Mouse (Mus musculus) liver, embryonic 16.5 days (tissue): Measurements from ENCODE around the gene Pcgf1. TPM values are rescaled to one million over a fixed set of nuclear protein-coding genes. Genes with fewer than 3 reads are reported as not detected.

Source experiments
- ATAC-seq: fragments of 200-750 bp; cut with Nextera tagmentation; 2 replicates; pipeline ENCODE4 v1.8.0; 2017; ENCODE audit warnings: low read depth, mild to moderate bottlenecking, moderate number of reproducible peaks, moderate library complexity
- H3K27ac ChIP-seq: fragments of 300-500 bp; sonication (generic); 2 replicates; pipeline ENCODE4 v1.5.1; 2014; ENCODE audit warnings: mild to moderate bottlenecking, low read length
- H3K27me3 ChIP-seq: fragments of 300-500 bp; sonication (generic); 2 replicates; pipeline ENCODE4 v1.6.1; 2014; ENCODE audit warnings: low read depth, low read length, mixed read lengths; ENCODE audit not compliant: control insufficient read depth, insufficient read depth
- H3K36me3 ChIP-seq: fragments of 300-500 bp; sonication (generic); 2 replicates; pipeline ENCODE4 v1.6.1; 2014; ENCODE audit warnings: mild to moderate bottlenecking; ENCODE audit not compliant: control insufficient read depth, insufficient read depth
- H3K4me1 ChIP-seq: fragments of 300-500 bp; sonication (generic); 2 replicates; pipeline ENCODE4 v1.6.1; 2014; ENCODE audit warnings: low read depth, low read length, mixed read lengths; ENCODE audit not compliant: control insufficient read depth
- H3K4me2 ChIP-seq: fragments of 300-500 bp; sonication (generic); 2 replicates; pipeline ENCODE4 v1.6.1; 2014; ENCODE audit warnings: low read depth, low read length, mixed read lengths
- H3K4me3 ChIP-seq: fragments of 300-500 bp; sonication (generic); 2 replicates; pipeline ENCODE4 v1.5.1; 2014; ENCODE audit warnings: low read depth, mild to moderate bottlenecking, low read length
- H3K9ac ChIP-seq: fragments of 300-500 bp; sonication (generic); 2 replicates; pipeline ENCODE4 v1.6.1; 2014; ENCODE audit warnings: low read depth, low read length
- H3K9me3 ChIP-seq: fragments of 300-500 bp; sonication (generic); replicated peaks from 2 replicates; pipeline ENCODE4 v1.6.1; 2016; ENCODE audit warnings: low read length; ENCODE audit not compliant: control insufficient read depth
- WGBS: fragments of 180-500 bp; shearing (Covaris S2); extraction: QIAGEN DNeasy Blood & Tissue Kit; methylation state at CpG from one replicate; pipeline ENCODE4 v1.1.7; 2014; ENCODE audit not compliant: insufficient replicate concordance; 5-methylcytosine and 5-hydroxymethylcytosine counted together
- polyA plus RNA-seq: library from polyadenylated mRNA; unstranded; fragments of >200 nt; fragmentation: Nextera tagmentation; extraction: Ambion mirVana; gene quantifications from 2 replicates; pipeline ENCODE4 v1.2.1, GENCODE M21; 2015

Pcgf1 gene
- polyA plus RNA-seq, 1 experiment from 2014 or later, result 15.6 TPM

DNA sequence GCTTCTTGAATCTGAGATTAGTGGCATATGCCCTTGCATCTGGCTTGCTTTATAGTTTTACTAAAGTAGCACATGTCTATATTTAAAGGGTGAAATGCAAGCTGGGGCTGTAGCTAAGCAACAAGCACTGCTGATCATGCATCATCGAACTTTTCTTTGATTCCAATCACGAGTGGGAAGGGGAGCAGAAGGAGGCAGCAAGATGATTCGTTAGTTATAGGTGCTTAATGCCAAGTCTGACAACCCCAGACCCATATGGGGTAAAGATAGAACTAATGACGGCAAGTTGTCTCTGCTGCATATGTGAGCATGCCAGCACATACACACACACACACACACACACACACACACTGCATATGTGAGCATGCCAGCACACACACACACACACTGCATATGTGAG, 26.5 kb downstream of the Pcgf1 start:
- no peak for ATAC-seq
- Histone ChIP-seq H3K27ac (no peak overlapping the region), H3K36me3 (no peaks in the 10 kb centered on the region), H3K9me3 (no peaks in the 10 kb centered on the region), H3K27me3 (no peaks in the 10 kb centered on the region; the same call in 1 of the 2 replicates), H3K9ac (no peak overlapping the region), H3K4me2 (no peak overlapping the region), H3K4me3 (no peak overlapping the region), H3K4me1 (peaks cover 32% of the 10 kb centered on the region)
- 64% methylated on average over 4 of the region's 4 CpGs for WGBS

DNA sequence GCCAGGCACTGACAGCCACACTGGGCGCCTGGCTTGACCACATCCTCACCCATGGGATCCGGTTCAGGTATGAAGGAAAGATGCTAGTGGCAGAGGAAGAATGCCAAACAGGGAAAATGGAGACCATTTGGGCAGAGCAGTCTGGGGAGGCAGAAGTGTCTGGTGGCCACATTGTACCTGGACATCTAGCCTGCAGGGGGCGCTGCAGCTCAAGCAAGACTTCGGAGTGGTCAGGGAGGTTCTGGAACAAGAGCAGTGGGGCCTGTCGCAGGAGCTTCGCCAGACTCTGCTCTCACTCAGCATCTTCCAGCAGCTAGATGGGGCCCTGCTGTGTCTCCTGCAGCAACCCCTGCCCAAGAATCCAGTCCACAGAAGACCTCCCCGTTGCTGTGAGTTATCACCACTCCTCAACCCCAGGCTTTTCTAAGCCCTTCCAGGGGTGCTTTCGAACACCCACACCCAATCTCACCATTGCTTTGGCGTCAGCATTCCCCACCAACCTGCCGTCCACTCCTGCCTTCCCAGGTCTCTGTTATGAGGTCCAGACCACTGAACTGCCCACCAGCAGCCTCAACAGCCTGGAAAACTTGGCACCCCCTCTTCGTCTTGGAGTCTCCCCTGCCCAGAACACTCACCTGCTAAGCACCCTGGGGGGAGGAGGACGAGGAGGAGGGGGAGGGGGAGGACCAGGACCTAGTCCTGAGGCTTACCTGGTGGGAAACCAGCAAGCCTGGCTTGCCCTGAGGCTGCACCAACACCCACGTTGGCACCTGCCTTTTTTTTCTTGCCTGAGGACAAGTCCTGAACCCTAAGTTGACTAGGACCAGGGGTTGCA, 30.1 kb downstream of the Pcgf1 start:
- ATAC-seq, result peak; percentile 28; the same call in 1 of the 2 replicates
- Histone ChIP-seq H3K4me1 (peaks cover 33% of the 10 kb centered on the region), H3K9me3 (no peaks in the 10 kb centered on the region), H3K36me3 (no peaks in the 10 kb centered on the region), H3K4me2 (peak overlapping the region; percentile 75), H3K27ac (peak overlapping the region; percentile 80), H3K4me3 (peak overlapping the region; percentile 73), H3K9ac (peak overlapping the region; percentile 90), H3K27me3 (no peaks in the 10 kb centered on the region)
- 30% methylated on average over 13 of the region's 13 CpGs for WGBS

DNA sequence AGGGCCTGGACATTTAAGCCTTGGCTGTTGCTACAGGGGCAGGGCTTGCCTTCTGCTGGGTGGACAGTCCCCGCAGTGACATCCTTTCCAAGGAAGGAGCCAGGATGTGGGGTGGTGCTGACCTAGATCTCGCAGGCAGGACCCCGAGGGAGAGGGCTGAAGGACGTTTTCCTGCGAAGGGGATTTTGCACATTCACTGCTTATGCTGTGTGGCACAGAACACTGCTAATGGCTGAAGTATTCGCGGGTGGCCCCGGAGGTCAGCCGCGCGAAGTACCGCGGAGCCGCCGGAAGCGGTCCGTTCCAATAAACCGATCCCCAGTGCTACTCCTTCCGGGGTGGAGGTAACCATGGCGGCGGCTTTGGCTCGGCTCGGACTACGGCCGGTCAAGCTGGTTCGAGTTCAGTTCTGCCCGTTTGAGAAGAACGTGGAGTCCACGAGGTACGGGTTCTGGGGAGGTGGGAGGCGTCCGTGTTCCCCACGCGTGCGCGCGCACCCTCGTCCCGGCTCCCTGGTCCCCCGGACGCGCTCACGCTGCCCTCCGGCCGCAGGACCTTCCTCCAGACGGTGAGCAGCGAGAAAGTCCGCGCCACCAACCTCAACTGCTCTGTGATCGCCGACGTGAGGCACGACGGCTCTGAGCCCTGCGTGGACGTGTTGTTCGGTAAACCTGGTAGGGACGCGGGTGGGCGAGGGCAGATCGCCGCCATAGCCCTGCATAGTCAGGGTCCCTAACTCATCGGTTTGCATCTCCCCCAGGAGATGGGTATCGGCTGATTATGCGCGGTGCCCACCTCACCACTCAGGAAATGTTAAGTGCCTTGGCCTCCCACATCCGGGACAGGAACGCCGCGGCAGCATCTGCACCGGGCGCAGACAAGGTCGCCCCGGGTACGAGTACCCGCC, 31.3 kb downstream of the Pcgf1 start, which contains the start of gene Mrpl53:
Gene Mrpl53 (plus strand): TSS at position 279 of the 907 bp plus-strand sequence.
- peak within 1 kb of the TSS; percentile 75 for H3K4me2 ChIP-seq
- peak within 1 kb of the TSS; percentile 80 for H3K27ac ChIP-seq
- peaks cover 29% of the 10 kb centered on the region for H3K4me1 ChIP-seq
- H3K9me3 ChIP-seq, result no peaks in the 10 kb centered on the region
- no peaks in the 10 kb centered on the region for H3K27me3 ChIP-seq
- WGBS, result under 1% methylated on average over 76 of the region's 76 CpGs
- ATAC-seq, result peak; percentile 80
- no peaks in the 10 kb centered on the region for H3K36me3 ChIP-seq
- H3K4me3 ChIP-seq, result peak within 1 kb of the TSS; percentile 73
- peak within 1 kb of the TSS; percentile 90 for H3K9ac ChIP-seq

DNA sequence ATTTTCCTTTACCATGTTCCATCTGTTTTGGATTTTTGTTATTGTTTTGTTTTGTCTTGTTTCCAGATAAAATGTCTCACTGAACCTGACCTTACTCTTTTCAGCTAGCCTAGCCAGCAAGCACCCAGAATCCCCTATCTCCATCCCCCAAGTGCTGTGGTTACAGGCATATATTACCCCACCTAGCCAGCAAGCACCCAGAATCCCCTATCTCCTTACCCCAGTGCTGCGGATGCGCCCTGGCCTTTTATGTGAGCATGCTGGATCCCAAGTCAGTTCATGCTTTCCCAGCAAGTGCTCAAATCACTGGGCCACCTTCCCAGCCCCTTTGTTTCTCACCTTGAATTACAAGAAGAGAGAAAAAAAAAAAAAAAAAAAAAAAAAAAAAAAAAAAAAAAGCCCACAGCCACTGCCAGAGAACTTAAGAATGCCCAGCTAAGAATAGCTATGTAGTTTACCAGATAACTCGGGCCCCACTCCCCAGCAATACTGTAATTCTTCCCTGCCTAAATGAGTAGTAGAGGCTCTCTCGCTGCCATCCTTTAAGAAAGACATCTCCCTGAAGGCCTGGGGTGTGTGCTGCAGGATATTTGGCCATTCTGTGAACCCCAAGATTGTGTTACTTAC, 34.0 kb downstream of the Pcgf1 start:
- Histone ChIP-seq H3K9me3 (no peaks in the 10 kb centered on the region), H3K4me3 (no peak overlapping the region), H3K9ac (no peak overlapping the region), H3K27me3 (no peaks in the 10 kb centered on the region), H3K36me3 (no peaks in the 10 kb centered on the region), H3K4me1 (peaks cover 47% of the 10 kb centered on the region), H3K4me2 (no peak overlapping the region), H3K27ac (no peak overlapping the region)
- 57% methylated on average over 4 of the region's 4 CpGs for WGBS
- ATAC-seq, result no peak

DNA sequence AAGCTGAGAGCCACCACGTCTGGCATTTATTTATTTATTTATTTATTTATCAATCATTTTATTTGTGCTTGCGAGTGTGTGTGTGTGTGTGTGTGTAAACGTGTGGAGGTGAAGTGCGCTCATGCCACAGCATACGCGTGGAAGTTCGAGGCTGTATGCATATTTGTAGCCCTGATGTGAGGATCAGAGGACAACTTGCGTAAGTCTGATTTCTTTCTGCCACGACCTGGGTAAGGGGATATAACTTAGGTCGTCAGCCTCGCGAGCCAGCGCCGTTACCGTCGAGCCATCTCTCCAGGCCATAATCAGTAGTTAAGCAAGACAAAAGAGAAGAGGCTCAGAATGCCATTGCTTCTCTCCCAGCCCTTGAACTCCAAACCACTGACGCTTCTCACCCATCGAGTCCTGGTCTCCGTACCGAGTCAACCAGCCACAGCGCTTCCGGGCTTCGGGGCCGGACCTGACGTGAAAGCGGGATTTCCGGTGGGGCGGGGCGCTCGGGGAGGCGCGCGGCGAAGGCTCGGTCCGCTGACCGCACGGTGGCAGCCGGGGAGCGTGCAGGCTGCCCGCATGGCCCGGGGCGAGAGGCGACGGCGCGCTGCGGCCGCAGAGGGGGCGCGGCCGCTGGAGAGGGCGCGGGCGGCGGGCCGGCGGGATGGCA, 37.5 kb downstream of the Pcgf1 start, which contains the start of gene Mogs:
Gene Mogs (plus strand): TSS at position 486 of the 661 bp plus-strand sequence.
- peaks cover 46% of the 10 kb centered on the region for H3K4me1 ChIP-seq
- no peaks in the 10 kb centered on the region for H3K27me3 ChIP-seq
- H3K27ac ChIP-seq, result peak within 1 kb of the TSS; percentile 93

DNA sequence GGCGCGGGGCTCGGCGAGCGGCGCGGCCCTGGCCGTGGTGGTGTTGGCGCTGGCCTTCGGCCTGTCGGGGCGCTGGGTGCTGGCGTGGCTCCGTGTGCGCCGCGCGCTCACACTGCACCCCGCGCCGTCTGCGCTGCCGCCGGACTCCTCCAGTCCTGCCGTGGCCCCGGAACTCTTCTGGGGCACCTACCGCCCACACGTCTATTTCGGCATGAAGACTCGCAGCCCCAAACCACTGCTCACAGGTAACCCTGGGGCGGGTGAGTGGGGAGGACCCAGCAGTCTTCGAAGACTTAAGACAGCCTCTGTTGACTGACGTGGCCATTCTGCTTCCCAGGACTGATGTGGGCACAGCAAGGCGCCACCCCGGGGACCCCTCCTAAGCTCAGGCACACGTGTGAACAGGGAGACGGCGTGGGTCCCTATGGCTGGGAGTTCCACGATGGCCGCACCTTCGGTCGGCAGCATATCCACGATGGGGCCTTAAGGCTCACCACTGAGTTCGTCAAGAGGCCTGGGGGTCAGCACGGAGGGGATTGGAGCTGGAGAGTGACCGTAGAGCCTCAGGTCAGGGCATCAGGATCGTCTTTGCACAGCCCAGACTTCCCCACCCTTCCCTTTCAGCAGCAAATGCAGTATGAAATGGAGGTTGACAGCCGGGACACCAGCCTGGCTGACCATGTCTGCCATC, 38.2 kb downstream of the Pcgf1 start:
- Histone ChIP-seq H3K4me2 (peak overlapping the region; percentile 99), H3K9ac (peak overlapping the region; percentile 86), H3K27ac (peak overlapping the region; percentile 93), H3K4me1 (peaks cover 46% of the 10 kb centered on the region), H3K4me3 (peak overlapping the region; percentile 82), H3K9me3 (no peaks in the 10 kb centered on the region), H3K36me3 (peaks cover 8% of the 10 kb centered on the region; the same call in 1 of the 2 replicates), H3K27me3 (no peaks in the 10 kb centered on the region)
- under 1% methylated on average over 48 of the region's 48 CpGs for WGBS
- ATAC-seq, result no peak; the same call in 1 of the 2 replicates

More for the DNA sequence above, 37.5 kb downstream of the Pcgf1 start, which contains the start of gene Mogs:
- peak within 1 kb of the TSS; percentile 82 for H3K4me3 ChIP-seq
- H3K9ac ChIP-seq, result peak within 1 kb of the TSS; percentile 86
- ATAC-seq, result peak; percentile 94
- H3K4me2 ChIP-seq, result peak within 1 kb of the TSS; percentile 99
- H3K9me3 ChIP-seq, result no peaks in the 10 kb centered on the region
- H3K36me3 ChIP-seq, result peaks cover 8% of the 10 kb centered on the region; the same call in 1 of the 2 replicates
- under 1% methylated on average over 48 of the region's 58 CpGs for WGBS

DNA sequence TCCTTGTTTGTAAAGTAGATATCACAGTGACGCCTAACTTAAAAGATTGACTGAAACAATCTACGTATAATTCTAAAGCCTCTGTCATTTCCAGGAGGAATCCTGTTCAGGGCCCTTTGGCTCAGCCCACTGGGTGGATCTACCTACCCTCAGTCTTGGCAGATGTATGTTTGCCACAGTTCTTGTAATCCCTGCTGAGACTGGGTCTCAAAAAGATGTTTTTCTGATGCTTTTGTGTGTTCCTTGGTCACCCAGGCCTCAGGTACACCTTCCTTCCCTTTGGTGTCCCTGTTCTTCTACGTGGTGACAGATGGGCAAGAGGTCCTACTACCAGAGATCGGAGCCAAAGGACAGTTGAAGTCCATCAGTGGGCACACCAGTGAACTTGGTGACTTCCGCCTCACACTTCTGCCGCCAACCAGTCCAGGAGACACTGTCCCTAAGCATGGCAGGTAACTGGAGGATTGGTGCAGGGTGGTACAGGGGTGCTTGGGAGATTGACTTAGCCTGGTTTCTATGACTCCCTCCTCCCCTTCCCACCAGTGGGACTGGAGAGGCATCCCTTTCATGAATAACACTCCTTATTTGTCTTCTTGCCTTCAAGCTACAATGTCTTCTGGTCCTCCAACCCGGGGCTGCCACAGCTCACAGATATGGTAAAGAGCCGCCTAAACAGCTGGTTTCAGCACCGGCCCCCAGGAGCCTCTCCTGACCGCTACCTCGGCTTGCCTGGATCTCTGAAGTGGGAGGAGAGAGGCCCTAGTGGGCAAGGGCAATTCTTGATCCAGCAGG, 38.9 kb downstream of the Pcgf1 start:
- Histone ChIP-seq H3K4me1 (peaks cover 41% of the 10 kb centered on the region), H3K9ac (peak overlapping the region; percentile 86), H3K9me3 (no peaks in the 10 kb centered on the region), H3K27me3 (no peaks in the 10 kb centered on the region), H3K4me2 (peak overlapping the region; percentile 99), H3K27ac (peak overlapping the region; percentile 93; the same call in 1 of the 2 replicates), H3K36me3 (peaks cover 8% of the 10 kb centered on the region; the same call in 1 of the 2 replicates), H3K4me3 (peak overlapping the region; percentile 82)
- no peak for ATAC-seq
- WGBS, result 66% methylated on average over 11 of the region's 11 CpGs
